Mouse (Mus musculus): Measurements from ENCODE around the gene Alkbh4. TPM values are rescaled to one million over a fixed set of nuclear protein-coding genes. Genes with fewer than 3 reads are reported as not detected.
"Not testable (repeated sequence)": the region's sequence is repeated elsewhere in the genome, so short reads cannot be mapped to it uniquely, and the experiment has no call there.

Alkbh4 gene
- total RNA-seq (2015; ENCODE audit: low replicate concordance) = 18.0 and 22.6 TPM in 2 replicates
- 10.3 and 13.4 TPM in 2 replicates for total RNA-seq (2017; ENCODE audit: low replicate concordance)

DNA sequence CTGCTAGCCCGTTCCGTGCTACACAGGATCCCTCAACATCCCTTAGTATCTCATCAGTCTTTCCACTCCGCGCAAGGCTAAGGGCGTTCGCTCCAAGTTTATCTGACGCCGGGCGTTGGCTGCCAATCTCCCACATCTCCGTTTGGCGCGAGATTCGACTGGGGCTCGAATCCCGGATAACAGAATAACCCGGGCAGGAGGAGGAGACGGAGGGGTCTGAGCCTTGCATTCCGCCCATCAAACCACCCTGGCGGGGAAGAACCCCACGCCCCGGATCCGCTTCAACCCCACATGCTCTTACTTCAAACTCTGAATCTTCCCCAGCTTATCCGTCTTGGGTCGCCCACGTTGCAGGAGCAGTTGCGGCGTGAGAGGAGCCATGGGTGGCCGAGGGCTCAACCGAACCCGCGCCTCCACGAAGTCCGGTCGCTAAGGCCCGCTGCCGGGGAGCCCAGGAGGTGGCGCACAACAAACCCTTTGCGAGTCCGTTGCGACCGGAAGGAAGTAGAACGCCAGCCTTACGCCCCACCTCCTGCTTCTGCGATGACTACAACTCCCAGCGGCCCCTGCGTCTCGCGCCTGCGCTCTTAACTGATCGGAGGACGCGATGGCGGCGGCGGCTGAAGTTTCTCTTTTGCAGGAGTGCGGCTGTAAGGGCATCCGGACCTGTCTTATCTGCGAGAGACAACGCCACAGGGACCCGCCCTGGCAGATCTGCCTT is at the start of gene Alkbh4, which contains the start of gene Lrwd1:
Gene Alkbh4 (plus strand): TSS at position 576 of the 721 bp plus-strand sequence.
Gene Lrwd1 (minus strand): TSS at position 504 of the 721 bp plus-strand sequence.
- peak; percentile 89 for ATAC-seq (replicated peaks; ENCODE audit: low FRiP score, poor library complexity, severe bottlenecking)

DNA sequence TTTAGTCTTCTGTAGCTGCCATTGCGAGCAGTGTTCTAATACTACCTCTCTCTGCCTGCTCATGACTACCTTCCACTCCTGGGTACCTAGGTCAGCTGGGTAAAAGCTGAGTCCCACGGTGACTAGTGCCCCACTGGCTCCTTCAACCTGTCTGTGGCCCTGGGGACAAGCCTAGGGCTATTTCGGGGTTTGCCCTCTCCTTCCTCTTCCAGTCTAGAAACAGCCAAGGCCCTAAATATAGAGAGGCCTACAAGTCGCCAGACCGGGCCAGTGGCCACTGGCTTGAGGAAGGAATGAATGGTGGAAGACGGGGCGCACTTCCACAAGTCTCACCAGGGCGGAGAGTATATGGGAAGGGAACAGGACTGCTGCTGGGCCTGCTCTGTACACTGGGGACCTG is 49.7 kb upstream of the Alkbh4 start:
- ATAC-seq (replicated peaks; ENCODE audit: low FRiP score, poor library complexity, severe bottlenecking) = no peak

DNA sequence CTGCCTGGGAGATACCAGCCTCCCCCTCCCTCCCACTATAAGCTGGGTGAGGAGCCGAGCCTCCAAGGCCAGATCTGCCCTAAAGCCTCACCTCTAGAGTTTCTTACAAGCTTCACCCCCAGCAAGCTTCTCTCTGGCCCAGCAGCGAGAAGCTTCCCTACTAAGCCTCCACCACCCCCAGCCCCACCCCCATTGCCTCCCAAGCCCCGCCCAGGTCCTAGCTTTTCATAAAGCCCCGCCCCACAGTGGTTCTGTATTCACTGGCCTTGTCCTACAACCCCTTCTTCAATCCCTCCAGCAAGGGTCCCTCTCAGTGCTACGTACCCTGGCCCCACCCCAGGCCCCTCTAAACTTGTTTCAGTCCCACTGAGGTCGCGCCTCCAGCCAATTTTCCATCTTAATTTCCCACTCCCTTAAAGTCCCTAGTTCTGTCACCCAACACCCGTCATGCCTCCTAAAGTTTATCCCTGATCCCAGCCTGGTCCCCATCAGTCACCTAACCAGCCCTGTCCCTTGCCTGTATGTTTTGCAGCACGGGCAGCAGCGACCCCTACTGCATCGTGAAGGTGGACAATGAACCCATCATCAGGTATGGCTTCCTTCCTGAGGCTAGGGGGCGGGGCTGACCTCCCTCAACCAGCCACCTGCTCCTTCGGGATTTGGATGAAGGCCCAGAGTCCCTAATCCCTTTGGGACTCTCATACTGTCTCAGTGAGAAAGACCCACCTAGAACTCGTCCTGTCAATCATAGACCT is 46.9 kb upstream of the Alkbh4 start:
- no peak for ATAC-seq (replicated peaks; ENCODE audit: low FRiP score, poor library complexity, severe bottlenecking)

- 0 out of 2 replicates have a peak, but pooled peaks have one; percentile 31 for ATAC-seq (replicated peaks; ENCODE audit: low FRiP score, poor library complexity, severe bottlenecking)
Measured at GRCm38 (mm10) chr5:136091927-136092326, 44.0 kb upstream of the Alkbh4 start.

DNA sequence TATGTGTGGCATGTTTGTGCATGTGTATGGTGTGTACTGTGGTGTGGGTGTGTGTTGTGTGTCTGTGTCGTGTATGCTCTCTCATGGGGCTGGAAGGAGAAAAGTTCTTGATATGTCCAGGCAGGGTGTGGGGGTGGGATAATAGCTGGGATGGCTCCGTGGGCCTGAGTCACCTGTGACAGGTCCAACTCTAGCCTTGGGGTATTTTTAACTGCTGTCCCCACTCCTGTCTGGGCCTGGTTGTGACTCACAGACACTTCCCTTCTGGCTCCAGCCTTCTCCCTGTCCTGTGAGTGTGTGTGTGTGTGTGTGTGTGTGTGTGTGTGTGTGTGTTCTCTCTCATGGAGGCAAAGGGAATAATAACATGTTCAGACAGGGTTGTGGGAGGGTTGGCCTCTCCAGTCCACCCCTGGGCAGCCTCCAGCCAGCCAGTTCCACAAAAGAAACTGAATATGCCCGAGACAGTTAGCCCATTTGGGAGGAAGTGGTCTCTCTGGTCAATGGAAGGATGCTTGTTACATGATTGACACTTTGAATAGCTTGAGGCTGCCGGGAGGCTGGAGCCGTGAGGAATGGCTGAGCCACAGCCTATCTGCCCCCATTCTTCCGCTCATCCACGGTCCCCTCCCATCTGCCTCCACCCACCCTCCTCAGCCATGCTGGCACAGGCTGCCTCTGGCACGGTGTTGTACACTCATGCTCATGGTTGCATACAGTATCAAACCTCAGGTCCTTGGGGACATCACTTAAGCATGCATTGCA is 41.5 kb upstream of the Alkbh4 start:
- ATAC-seq (replicated peaks; ENCODE audit: low FRiP score, poor library complexity, severe bottlenecking) = no peak

DNA sequence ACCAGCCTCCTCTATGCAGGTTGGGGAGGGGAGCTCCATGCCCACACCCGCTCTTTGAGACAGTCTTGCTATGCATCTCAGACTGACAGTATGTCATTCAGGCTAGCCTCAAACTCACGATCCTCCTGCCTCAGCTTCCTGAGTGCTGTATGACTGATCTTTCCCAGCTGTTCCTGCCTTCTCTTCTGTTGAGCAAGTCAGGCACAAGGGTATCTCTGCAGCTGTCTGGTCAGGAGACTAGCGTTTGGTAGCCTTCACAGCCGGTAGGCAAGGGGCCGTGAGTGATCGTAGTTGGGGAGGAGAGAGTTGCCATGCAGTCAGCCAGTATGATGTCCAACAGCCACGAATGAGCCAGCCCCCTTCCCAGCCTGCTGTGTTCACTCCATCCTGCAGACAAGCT is 40.9 kb upstream of the Alkbh4 start:
- no peak for ATAC-seq (replicated peaks; ENCODE audit: low FRiP score, poor library complexity, severe bottlenecking)

DNA sequence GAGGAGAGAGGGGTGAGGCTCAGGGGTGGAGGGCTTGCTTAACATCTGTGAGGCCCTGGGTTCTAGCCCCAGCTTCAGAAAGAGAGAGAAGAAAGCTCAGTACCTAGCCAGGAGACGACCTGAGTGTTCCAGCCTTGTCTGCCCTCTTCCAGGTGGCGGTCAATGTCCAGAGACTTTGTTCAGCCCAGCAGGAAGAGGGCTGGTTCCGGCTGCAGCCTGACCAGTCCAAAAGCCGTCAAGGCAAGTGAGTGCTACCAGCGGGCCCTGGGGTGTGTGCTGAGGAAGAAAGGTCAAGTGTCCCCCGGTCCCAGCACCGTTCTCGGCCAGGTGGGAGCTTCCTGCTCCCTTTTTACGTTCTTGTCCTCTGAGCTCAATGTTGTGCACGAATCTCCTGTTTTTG is 37.4 kb upstream of the Alkbh4 start:
- ATAC-seq (replicated peaks; ENCODE audit: low FRiP score, poor library complexity, severe bottlenecking) = no peak

DNA sequence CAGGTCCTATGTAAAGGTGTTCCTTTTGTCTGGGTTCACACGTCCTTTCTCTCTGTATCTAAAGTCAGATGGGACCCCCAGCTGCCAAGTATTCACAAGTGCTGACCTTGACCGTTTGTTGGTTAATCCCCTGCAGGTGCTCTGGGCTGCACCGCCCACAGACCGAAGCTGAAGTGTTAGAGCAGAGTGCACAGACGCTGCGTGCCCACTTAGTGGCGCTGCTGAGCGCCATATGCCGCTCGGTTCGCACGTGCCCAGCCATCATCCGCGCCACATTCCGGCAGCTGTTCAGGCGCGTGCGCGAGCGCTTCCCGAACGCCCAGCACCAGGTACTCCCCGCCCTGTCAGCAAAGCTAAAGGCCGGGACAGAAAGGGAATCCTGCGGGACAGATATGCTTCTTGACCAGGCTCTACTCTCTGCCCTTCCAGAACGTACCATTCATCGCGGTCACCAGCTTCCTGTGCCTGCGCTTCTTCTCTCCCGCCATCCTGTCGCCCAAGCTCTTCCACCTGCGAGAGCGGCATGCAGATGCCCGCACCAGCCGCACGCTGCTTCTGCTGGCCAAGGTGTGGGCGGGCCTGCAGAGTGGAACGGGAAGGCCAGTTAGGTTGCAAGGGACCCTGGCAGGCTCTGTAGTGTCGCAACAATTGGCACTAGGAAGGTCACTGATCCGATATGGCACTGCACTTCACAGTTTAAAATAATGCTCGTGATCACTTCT is 33.7 kb upstream of the Alkbh4 start:
- ATAC-seq (replicated peaks; ENCODE audit: low FRiP score, poor library complexity, severe bottlenecking) = peak; percentile 73

GRCm38 (mm10) chr5:136104511-136104910 is 31.4 kb upstream of the Alkbh4 start:
- ATAC-seq (replicated peaks; ENCODE audit: low FRiP score, poor library complexity, severe bottlenecking) = peak; percentile 31; the same call in 1 of the 2 replicates

DNA sequence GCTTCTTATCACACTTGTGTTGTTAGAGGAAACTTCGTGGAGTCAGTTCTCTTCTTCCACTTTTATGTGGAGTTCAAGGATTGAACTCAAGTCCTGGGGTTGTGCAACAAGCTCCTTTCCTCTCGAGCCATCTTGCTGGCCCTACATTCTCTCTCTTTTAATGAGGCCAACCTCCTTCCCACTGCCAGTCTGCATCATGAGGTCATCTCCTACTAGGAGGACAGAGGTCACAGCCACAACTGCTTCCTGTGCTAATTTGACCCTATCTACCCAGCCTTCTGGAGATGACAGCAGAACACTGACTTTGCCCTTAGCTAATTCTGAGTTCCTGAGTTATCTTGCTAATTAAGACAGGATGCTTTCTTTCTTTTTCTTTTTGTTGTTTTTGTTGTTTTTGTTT is 27.5 kb upstream of the Alkbh4 start:
- no peak for ATAC-seq (replicated peaks; ENCODE audit: low FRiP score, poor library complexity, severe bottlenecking)

DNA sequence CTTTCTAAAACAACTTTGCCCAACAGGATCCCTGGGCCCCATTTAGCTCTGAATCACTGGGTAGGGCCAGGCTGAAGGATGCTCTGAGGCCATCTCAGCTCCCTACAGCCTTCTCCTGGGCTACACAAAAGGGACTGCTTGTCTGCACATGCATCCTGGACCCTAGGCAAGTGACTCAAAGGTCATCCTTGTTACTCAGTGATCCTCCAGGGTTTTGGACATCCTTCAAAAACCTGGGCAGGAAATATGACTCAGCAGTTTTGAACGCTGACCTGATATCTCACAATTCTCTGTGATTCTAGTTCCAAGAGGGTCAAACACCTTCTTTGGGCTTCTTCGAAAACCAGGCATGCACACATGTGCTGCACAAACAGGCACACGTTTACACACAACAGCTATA is 26.9 kb upstream of the Alkbh4 start:
- no peak for ATAC-seq (replicated peaks; ENCODE audit: low FRiP score, poor library complexity, severe bottlenecking)

DNA sequence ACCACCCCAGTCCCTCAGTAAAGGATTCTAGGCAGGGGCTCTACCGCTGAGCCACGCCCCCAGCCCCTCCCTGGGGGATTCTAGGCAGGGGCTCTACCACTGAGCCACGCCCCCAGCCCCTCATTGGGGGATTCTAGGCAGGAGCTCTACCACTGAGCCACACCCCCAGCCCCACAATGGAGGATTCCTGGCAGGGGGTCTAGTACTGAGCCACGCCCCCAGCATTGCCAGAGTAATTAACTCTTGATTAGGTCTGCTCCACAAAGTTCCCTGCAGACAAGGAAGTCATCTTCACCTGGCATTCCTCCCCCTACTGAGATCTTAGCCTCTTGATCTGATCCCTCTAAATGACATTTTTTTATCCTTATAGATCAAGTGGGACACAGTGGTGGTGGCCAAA is 22.4 kb upstream of the Alkbh4 start:
- not testable (repeated sequence) for ATAC-seq (replicated peaks; ENCODE audit: low FRiP score, poor library complexity, severe bottlenecking)

GRCm38 (mm10) chr5:136115891-136116783 is 19.8 kb upstream of the Alkbh4 start, which contains the start of gene Polr2j:
Gene Polr2j, plus strand, starts transcription at chr5:136116631.
- peak; percentile 96 for ATAC-seq (replicated peaks; ENCODE audit: low FRiP score, poor library complexity, severe bottlenecking)

DNA sequence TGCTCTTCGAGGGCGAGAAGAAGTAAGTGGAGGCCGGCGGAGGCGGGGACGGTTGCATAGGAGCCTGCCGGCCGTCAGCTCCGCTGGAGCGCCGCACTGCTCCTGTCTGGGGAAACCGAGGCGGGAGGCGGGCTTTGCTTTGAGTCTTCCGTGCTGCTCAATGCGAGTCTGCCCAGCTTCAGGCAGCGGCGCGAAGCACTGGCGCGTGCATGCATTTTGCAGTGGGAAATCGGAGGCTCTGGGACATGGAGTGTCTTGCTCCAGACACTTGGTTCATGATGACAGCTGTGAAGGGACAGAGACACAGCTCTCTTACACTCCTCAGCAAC is 19.2 kb upstream of the Alkbh4 start:
- ATAC-seq (replicated peaks; ENCODE audit: low FRiP score, poor library complexity, severe bottlenecking) = peak; percentile 71

GRCm38 (mm10) chr5:136122165-136122564 is 13.8 kb upstream of the Alkbh4 start:
- no peak for ATAC-seq (replicated peaks; ENCODE audit: low FRiP score, poor library complexity, severe bottlenecking)

- peak; percentile 41 for ATAC-seq (replicated peaks; ENCODE audit: low FRiP score, poor library complexity, severe bottlenecking)
Measured at GRCm38 (mm10) chr5:136136292-136136990, 495 bp downstream of the Alkbh4 start.

DNA sequence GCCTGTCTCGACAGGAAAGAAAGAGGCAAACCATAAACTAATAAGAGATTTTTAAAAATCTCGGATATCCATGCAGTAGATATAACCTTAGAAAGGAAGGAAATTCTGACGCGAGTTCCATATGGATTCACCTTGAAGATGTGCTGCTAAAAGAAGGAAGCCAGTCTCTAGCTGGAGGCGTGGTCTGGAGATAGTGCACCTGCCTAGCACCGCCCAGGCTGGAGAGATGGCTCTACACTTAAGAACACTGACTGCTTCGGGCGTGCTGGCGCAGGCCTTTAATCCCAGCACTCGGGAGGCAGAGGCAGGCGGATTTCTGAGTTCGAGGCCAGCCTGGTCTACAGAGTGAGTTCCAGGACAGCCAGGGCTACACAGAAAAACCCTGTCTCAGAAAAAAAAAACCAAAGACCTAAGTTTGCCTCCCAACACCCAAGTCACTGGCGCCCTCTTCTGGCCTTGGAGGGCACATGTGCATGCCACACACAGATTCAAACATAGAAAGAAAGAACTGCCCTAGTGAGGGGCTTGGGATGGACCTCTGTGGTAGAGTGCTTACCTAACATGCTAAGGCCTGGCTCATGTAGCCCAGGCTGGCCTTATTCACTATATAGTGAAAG is 1.8 kb downstream of the Alkbh4 start:
- peak; percentile 58 for ATAC-seq (replicated peaks; ENCODE audit: low FRiP score, poor library complexity, severe bottlenecking)

- ATAC-seq (replicated peaks; ENCODE audit: low FRiP score, poor library complexity, severe bottlenecking) = no peak
Measured at GRCm38 (mm10) chr5:136139393-136139792, 3.4 kb downstream of the Alkbh4 start.

All from erythroid progenitor cell, adult 5-6 weeks (primary cell).